Mouse (Mus musculus): ENCODE data around the gene Cldn16. TPM values are rescaled to one million over a fixed set of nuclear protein-coding genes. Genes with fewer than 3 reads are reported as not detected.

Gene Cldn16
- not detected for total RNA-seq (2021)
- long read RNA-seq, experiment 1, result 0 reads
- long read RNA-seq, experiment 2, result 0 reads

GRCm38 (mm10) chr16:26462835-26463234, at the start of gene Cldn16:
Gene Cldn16, plus strand, starts transcription at chr16:26463135.
- DNase-seq (ENCODE audit: extremely low spot score in 1 of 2, low spot score in 2 of 2), result no peak
- no peak for TF ChIP-seq CTCF (IDR thresholded peaks at IDR 0.05)
- no peak within 1 kb of the TSS for H3K4me3 ChIP-seq
- H3K27ac ChIP-seq, result no peak within 1 kb of the TSS
- intact Hi-C loops (cut with DNase I), result no loop called here

DNA sequence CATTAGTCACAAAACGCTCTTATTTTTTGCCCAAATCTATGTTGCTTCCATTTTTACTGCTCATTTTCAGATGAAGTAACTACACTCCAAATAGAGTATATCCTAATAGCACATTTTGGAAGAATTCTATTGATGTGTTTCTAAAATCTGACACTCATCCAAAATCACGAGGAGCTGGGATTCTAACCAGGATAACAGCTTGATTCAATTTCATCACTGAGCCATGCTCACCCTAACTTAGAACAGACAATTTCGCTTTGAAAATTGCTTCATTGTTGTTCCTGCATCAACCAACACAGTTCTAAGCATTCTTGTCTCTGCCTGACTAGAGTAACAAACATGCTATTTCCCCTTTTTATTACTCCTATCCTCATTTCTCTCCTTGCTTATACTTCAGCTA, 44.3 kb upstream of the Cldn16 start:
- DNase-seq (ENCODE audit: extremely low spot score in 1 of 2, low spot score in 2 of 2), result no peak
- no peak for TF ChIP-seq CTCF (IDR thresholded peaks at IDR 0.05)
- intact Hi-C loops (cut with DNase I), result no loop called here
- no peak overlapping the region for H3K4me3 ChIP-seq
- H3K27ac ChIP-seq, result no peak overlapping the region

DNA sequence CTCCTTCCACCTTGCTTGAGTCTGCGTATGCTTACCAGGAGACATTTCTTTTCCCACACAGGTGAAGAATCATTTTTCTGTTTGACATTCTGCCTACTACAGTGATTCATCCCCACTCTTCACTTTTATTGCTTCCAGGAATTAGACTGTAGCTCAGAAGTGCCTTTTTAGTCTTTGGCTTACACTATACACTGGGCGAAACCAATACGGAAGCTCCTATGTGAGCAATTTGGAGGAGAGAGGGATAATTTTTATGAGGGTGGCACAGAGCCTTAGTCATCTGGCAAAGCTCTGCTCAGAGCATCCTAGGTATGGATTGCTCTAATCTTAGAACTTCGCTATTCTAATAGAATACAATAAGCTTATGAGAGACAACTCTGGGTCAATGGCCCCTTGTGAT, 40.9 kb upstream of the Cldn16 start:
- no peak for TF ChIP-seq CTCF (IDR thresholded peaks at IDR 0.05)
- intact Hi-C loops (cut with DNase I), result no loop called here
- Histone ChIP-seq H3K27ac (no peak overlapping the region), H3K4me3 (no peak overlapping the region)
- DNase-seq (ENCODE audit: extremely low spot score in 1 of 2, low spot score in 2 of 2), result no peak

- Histone ChIP-seq H3K4me3 (no peak overlapping the region), H3K27ac (no peak overlapping the region)
- DNase-seq (ENCODE audit: extremely low spot score in 1 of 2, low spot score in 2 of 2), result no peak
- intact Hi-C loops (cut with DNase I), result no loop called here
- TF ChIP-seq CTCF (IDR thresholded peaks at IDR 0.05), result no peak
Measured at GRCm38 (mm10) chr16:26430246-26430645, 32.7 kb upstream of the Cldn16 start.

DNA sequence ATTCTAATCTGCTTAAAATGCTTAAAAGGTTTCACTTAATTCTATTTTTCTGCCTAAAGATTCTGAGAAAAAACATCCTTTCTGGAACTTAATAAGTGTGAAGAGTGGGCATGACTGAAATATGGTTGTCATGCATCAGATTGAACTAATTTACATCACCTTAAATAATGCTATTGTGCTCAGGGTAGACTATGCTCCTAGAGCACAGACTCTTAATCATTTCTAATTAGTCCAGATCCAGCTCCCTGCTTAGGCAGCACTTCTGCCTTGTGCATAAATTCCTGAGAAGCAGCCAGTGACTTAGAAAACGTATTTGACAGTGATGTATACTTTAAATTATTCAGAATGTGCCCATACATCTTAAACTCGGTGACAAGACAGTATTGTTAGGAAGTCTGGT, 29.4 kb upstream of the Cldn16 start:
- no peak for TF ChIP-seq CTCF (IDR thresholded peaks at IDR 0.05)
- no peak for DNase-seq (ENCODE audit: extremely low spot score in 1 of 2, low spot score in 2 of 2)
- no peak overlapping the region for H3K27ac ChIP-seq
- no peak overlapping the region for H3K4me3 ChIP-seq
- intact Hi-C loops (cut with DNase I), result no loop called here

GRCm38 (mm10) chr16:26440031-26440430, 22.9 kb upstream of the Cldn16 start:
- DNase-seq (ENCODE audit: extremely low spot score in 1 of 2, low spot score in 2 of 2), result peak in 1 of 2 experiments; percentile 30
- Histone ChIP-seq H3K4me3 (no peak overlapping the region), H3K27ac (no peak overlapping the region)
- TF ChIP-seq CTCF (IDR thresholded peaks at IDR 0.05), result no peak
- intact Hi-C loops (cut with DNase I), result loop anchor here (5.0 kb wide), 1 partner anchor 193 kb away; no protein-coding TSS in a partner anchor

- no peak overlapping the region for H3K27ac ChIP-seq
- no peak for TF ChIP-seq CTCF (IDR thresholded peaks at IDR 0.05)
- DNase-seq (ENCODE audit: extremely low spot score in 1 of 2, low spot score in 2 of 2), result no peak
- intact Hi-C loops (cut with DNase I), result loop anchor here (5.0 kb wide), 1 partner anchor 194 kb away; no protein-coding TSS in a partner anchor
- H3K4me3 ChIP-seq, result no peak overlapping the region
Measured at GRCm38 (mm10) chr16:26441156-26441555, 21.8 kb upstream of the Cldn16 start.

GRCm38 (mm10) chr16:26444843-26445242, 18.1 kb upstream of the Cldn16 start:
- H3K27ac ChIP-seq, result no peak overlapping the region
- DNase-seq (ENCODE audit: extremely low spot score in 1 of 2, low spot score in 2 of 2), result no peak
- intact Hi-C loops (cut with DNase I), result loop anchor here (5.0 kb wide), 2 partner anchors 198 to 208 kb away; no protein-coding TSS in a partner anchor
- H3K4me3 ChIP-seq, result no peak overlapping the region
- no peak for TF ChIP-seq CTCF (IDR thresholded peaks at IDR 0.05)

DNA sequence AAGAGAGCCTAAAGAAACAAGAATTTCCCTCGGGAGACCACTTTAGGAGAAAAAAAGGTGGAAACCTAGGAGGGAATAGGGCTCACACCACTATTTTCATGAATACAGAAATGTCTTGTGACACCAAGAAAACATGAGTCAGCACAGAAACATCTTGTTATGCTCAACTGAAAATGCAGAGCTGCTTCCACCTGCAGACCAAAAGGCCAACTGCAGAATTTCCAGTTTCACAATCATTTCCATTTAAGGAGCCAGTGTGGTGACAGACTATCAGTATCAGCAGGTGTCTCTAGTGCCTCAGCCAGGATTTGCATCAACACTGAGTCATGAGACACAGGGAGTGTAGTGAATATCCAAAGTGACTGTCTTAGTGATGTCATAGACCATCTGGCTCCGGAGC, 15.3 kb upstream of the Cldn16 start:
- no peak overlapping the region for H3K27ac ChIP-seq
- intact Hi-C loops (cut with DNase I), result loop anchor here (5.0 kb wide), 1 partner anchor 210 kb away; no protein-coding TSS in a partner anchor
- H3K4me3 ChIP-seq, result no peak overlapping the region
- TF ChIP-seq CTCF (IDR thresholded peaks at IDR 0.05), result peak; percentile 31
- DNase-seq (ENCODE audit: extremely low spot score in 1 of 2, low spot score in 2 of 2), result peak; percentile 14 to 32

GRCm38 (mm10) chr16:26454163-26454562, 8.8 kb upstream of the Cldn16 start:
- TF ChIP-seq CTCF (IDR thresholded peaks at IDR 0.05), result no peak
- intact Hi-C loops (cut with DNase I), result no loop called here
- DNase-seq (ENCODE audit: extremely low spot score in 1 of 2, low spot score in 2 of 2), result no peak
- H3K4me3 ChIP-seq, result no peak overlapping the region
- H3K27ac ChIP-seq, result no peak overlapping the region

DNA sequence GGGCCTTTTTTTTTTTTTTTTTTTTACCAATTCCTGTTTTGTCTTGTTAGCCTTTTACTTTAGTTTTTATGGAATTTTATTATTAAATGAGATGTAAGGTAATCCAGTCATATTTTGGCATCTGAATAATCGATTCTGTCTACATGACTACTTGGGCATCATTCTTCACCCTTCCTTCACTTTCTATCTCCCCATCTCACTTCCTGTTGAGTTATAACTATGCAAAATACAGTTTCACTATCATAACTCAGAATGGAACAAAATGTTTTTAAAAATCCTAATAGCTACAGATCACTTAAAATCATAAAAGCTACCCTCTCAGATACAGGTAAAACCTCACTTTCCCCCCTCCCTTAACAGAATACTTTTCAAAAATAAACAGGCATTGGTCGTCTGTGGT, 6.8 kb upstream of the Cldn16 start:
- DNase-seq (ENCODE audit: extremely low spot score in 1 of 2, low spot score in 2 of 2), result no peak
- Histone ChIP-seq H3K27ac (no peak overlapping the region), H3K4me3 (no peak overlapping the region)
- intact Hi-C loops (cut with DNase I), result no loop called here
- TF ChIP-seq CTCF (IDR thresholded peaks at IDR 0.05), result no peak

GRCm38 (mm10) chr16:26466535-26466934, 3.6 kb downstream of the Cldn16 start:
- no peak for DNase-seq (ENCODE audit: extremely low spot score in 1 of 2, low spot score in 2 of 2)
- intact Hi-C loops (cut with DNase I), result no loop called here
- TF ChIP-seq CTCF (IDR thresholded peaks at IDR 0.05), result no peak
- Histone ChIP-seq H3K4me3 (no peak overlapping the region), H3K27ac (no peak overlapping the region)

DNA sequence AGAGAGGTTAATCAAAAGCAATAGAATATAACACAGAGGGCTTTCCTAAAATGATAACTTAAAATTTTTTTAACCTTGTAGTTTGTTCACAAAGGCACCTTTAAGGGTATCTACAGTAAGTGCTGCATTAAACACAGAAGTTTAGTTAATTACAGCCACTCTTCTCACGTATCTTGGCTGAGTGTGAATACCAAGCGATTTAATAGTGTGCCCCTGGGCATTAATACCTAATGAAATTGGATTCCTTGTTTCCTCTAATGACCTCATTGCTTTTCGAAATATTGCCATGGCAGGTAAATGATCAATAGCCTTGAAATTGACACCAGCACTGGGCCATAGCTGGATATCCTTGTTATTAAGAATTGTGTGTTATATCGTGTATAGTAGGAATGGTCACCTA, 8.3 kb downstream of the Cldn16 start:
- no peak for TF ChIP-seq CTCF (IDR thresholded peaks at IDR 0.05)

More for the DNA sequence above, 8.3 kb downstream of the Cldn16 start:
- no peak for DNase-seq (ENCODE audit: extremely low spot score in 1 of 2, low spot score in 2 of 2)
- Histone ChIP-seq H3K27ac (no peak overlapping the region), H3K4me3 (no peak overlapping the region)
- intact Hi-C loops (cut with DNase I), result no loop called here
